Mouse (Mus musculus): ENCODE results near the gene Sox12. TPM values are rescaled to one million over a fixed set of nuclear protein-coding genes. Genes with fewer than 3 reads are reported as not detected.

The Sox12 gene
- polyA plus RNA-seq, 1 experiment = 3.2 TPM

- Histone ChIP-seq H3K27ac (ENCODE audit: insufficient read depth, low read depth, low read length) (no peak overlapping the region), H3K27me3 (ENCODE audit: control insufficient read depth, insufficient read depth, low read length) (peaks cover 14% of the 10 kb centered on the region), H3K4me1 (ENCODE audit: control insufficient read depth, insufficient read depth, insufficient read length, low read length) (no peaks in the 10 kb centered on the region; the same call in 1 of the 2 replicates), H3K4me3 (ENCODE audit: low read depth, low read length) (no peak overlapping the region), H3K36me3 (ENCODE audit: control insufficient read depth, insufficient read depth, low read length) (no peaks in the 10 kb centered on the region)
- TF ChIP-seq CTCF (IDR thresholded peaks at IDR 0.05; ENCODE audit: extremely low read depth, insufficient read length, insufficient replicate concordance, low read depth, low read length) = no peak
- TF ChIP-seq POLR2A (IDR thresholded peaks at IDR 0.05; ENCODE audit: low read depth, low read length) = no peak
- 70% methylated on average over 7 of the region's 7 CpGs for WGBS
Observed at GRCm38 (mm10) chr2:152372104-152372503, 25.8 kb downstream of the Sox12 start.

GRCm38 (mm10) chr2:152368532-152369140, 29.2 kb downstream of the Sox12 start:
- TF ChIP-seq POLR2A (IDR thresholded peaks at IDR 0.05; ENCODE audit: low read depth, low read length) = no peak
- peak; percentile 96; the same call in 1 of the 2 replicates for TF ChIP-seq CTCF (IDR thresholded peaks at IDR 0.05; ENCODE audit: extremely low read depth, insufficient read length, insufficient replicate concordance, low read depth, low read length)
- Histone ChIP-seq H3K4me3 (ENCODE audit: low read depth, low read length) (no peak overlapping the region), H3K27ac (ENCODE audit: insufficient read depth, low read depth, low read length) (no peak overlapping the region), H3K4me1 (ENCODE audit: control insufficient read depth, insufficient read depth, insufficient read length, low read length) (peaks cover 3% of the 10 kb centered on the region; the same call in 1 of the 2 replicates), H3K27me3 (ENCODE audit: control insufficient read depth, insufficient read depth, low read length) (no peaks in the 10 kb centered on the region), H3K36me3 (ENCODE audit: control insufficient read depth, insufficient read depth, low read length) (no peaks in the 10 kb centered on the region)
- 31% methylated on average over 14 of the region's 14 CpGs for WGBS

GRCm38 (mm10) chr2:152367917-152368316, 29.9 kb downstream of the Sox12 start:
- Histone ChIP-seq H3K36me3 (ENCODE audit: control insufficient read depth, insufficient read depth, low read length) (no peaks in the 10 kb centered on the region), H3K4me3 (ENCODE audit: low read depth, low read length) (no peak overlapping the region), H3K27ac (ENCODE audit: insufficient read depth, low read depth, low read length) (no peak overlapping the region), H3K27me3 (ENCODE audit: control insufficient read depth, insufficient read depth, low read length) (no peaks in the 10 kb centered on the region), H3K4me1 (ENCODE audit: control insufficient read depth, insufficient read depth, insufficient read length, low read length) (peaks cover 3% of the 10 kb centered on the region; the same call in 1 of the 2 replicates)
- TF ChIP-seq POLR2A (IDR thresholded peaks at IDR 0.05; ENCODE audit: low read depth, low read length) = no peak
- TF ChIP-seq CTCF (IDR thresholded peaks at IDR 0.05; ENCODE audit: extremely low read depth, insufficient read length, insufficient replicate concordance, low read depth, low read length) = no peak
- WGBS = 62% methylated on average over 5 of the region's 5 CpGs

GRCm38 (mm10) chr2:152363245-152364147, 34.4 kb downstream of the Sox12 start:
- 6% methylated on average over 17 of the region's 17 CpGs for WGBS
- TF ChIP-seq CTCF (IDR thresholded peaks at IDR 0.05; ENCODE audit: extremely low read depth, insufficient read length, insufficient replicate concordance, low read depth, low read length) (peak; percentile 90), POLR2A (IDR thresholded peaks at IDR 0.05; ENCODE audit: low read depth, low read length) (no peak)
- Histone ChIP-seq H3K36me3 (ENCODE audit: control insufficient read depth, insufficient read depth, low read length) (no peaks in the 10 kb centered on the region), H3K4me1 (ENCODE audit: control insufficient read depth, insufficient read depth, insufficient read length, low read length) (peaks cover 27% of the 10 kb centered on the region; the same call in 1 of the 2 replicates), H3K27me3 (ENCODE audit: control insufficient read depth, insufficient read depth, low read length) (no peaks in the 10 kb centered on the region), H3K4me3 (ENCODE audit: low read depth, low read length) (peak overlapping the region; percentile 11), H3K27ac (ENCODE audit: insufficient read depth, low read depth, low read length) (peak overlapping the region; percentile 62)

GRCm38 (mm10) chr2:152361193-152361592, 36.7 kb downstream of the Sox12 start:
- WGBS = 92% methylated on average over 8 of the region's 8 CpGs
- Histone ChIP-seq H3K36me3 (ENCODE audit: control insufficient read depth, insufficient read depth, low read length) (no peaks in the 10 kb centered on the region), H3K27ac (ENCODE audit: insufficient read depth, low read depth, low read length) (0 out of 2 replicates have a peak overlapping the region, but pooled peaks have one; percentile 82), H3K27me3 (ENCODE audit: control insufficient read depth, insufficient read depth, low read length) (no peaks in the 10 kb centered on the region), H3K4me1 (ENCODE audit: control insufficient read depth, insufficient read depth, insufficient read length, low read length) (peaks cover 27% of the 10 kb centered on the region; the same call in 1 of the 2 replicates), H3K4me3 (ENCODE audit: low read depth, low read length) (no peak overlapping the region)
- TF ChIP-seq CTCF (IDR thresholded peaks at IDR 0.05; ENCODE audit: extremely low read depth, insufficient read length, insufficient replicate concordance, low read depth, low read length) = no peak
- no peak for TF ChIP-seq POLR2A (IDR thresholded peaks at IDR 0.05; ENCODE audit: low read depth, low read length)

- Histone ChIP-seq H3K27me3 (ENCODE audit: control insufficient read depth, insufficient read depth, low read length) (no peaks in the 10 kb centered on the region), H3K36me3 (ENCODE audit: control insufficient read depth, insufficient read depth, low read length) (no peaks in the 10 kb centered on the region), H3K4me1 (ENCODE audit: control insufficient read depth, insufficient read depth, insufficient read length, low read length) (peaks cover 27% of the 10 kb centered on the region; the same call in 1 of the 2 replicates), H3K27ac (ENCODE audit: insufficient read depth, low read depth, low read length) (peak overlapping the region; percentile 82), H3K4me3 (ENCODE audit: low read depth, low read length) (no peak overlapping the region)
- TF ChIP-seq CTCF (IDR thresholded peaks at IDR 0.05; ENCODE audit: extremely low read depth, insufficient read length, insufficient replicate concordance, low read depth, low read length) = no peak
- TF ChIP-seq POLR2A (IDR thresholded peaks at IDR 0.05; ENCODE audit: low read depth, low read length) = no peak
- WGBS = 5% methylated on average over 7 of the region's 7 CpGs
Observed at GRCm38 (mm10) chr2:152360271-152360775, 37.5 kb downstream of the Sox12 start.

All from small intestine, adult 2 months (tissue).